Mouse (Mus musculus): Measurements from ENCODE around the gene Rnf41. TPM values are rescaled to one million over a fixed set of nuclear protein-coding genes. Genes with fewer than 3 reads are reported as not detected.

Rnf41 gene
- polyA plus RNA-seq, 1 experiment = 17.0 TPM

DNA sequence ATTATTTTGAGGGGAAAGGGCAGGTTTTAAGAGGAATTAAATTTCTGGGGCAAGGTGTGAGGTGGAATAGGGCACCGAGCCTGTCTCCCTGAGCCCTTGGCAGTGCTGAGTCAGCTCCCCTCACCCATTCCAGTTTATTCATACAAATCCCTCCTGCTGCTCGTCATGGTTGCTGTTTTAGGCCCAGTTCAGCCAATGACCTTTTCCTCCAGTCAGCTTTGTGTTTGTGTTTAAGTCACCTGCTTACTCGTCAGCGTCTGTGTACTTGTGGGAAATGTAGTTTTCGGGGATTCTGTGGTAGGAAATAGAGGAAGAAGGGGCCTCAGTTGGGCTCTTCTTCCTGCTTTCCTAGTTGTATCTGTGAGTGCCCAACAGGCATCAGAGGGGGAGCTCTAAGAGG lies 77.9 kb downstream of the Rnf41 start:
- no peak for TF ChIP-seq GATA1 (IDR thresholded peaks at IDR 0.05; ENCODE audit: borderline replicate concordance, low read length)
- TF ChIP-seq FLI1 (IDR thresholded peaks at IDR 0.05; ENCODE audit: low read length) = no peak

DNA sequence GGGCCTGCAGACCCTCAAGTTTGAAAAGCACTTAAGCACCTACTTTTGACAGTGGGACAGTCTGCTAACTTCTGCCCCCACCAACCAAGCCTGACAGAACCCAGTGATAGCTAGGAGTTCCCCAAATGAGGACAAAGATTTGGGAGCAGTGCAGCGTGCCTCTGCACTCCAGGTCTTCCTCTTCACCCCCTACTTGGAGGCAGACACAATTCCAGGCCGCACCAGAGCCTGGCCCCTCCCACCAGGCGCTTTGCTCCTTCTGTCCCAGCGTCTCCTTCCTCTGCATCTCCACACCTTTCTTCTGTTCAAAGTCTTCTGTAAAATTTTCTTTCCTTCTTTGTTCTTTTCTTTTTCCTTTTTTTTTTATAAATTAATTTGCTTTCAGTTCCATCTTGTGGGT lies 78.3 kb downstream of the Rnf41 start:
- Histone ChIP-seq H3K4me3 (replicated peaks) (no peak overlapping the region), H3K9me3 (no peaks in the 10 kb centered on the region), H3K4me1 (peaks cover 49% of the 10 kb centered on the region), H3K36me3 (replicated peaks; ENCODE audit: low read length) (peaks cover 73% of the 10 kb centered on the region), H3K27me3 (replicated peaks) (no peaks in the 10 kb centered on the region)
- TF ChIP-seq FLI1 (IDR thresholded peaks at IDR 0.05; ENCODE audit: low read length) (no peak), GATA1 (IDR thresholded peaks at IDR 0.05; ENCODE audit: borderline replicate concordance, low read length) (no peak)

More for the DNA sequence above, 77.9 kb downstream of the Rnf41 start:
- no peak overlapping the region for H3K4me3 ChIP-seq (replicated peaks)
- H3K9me3 ChIP-seq = no peaks in the 10 kb centered on the region
- no peaks in the 10 kb centered on the region for H3K27me3 ChIP-seq (replicated peaks)
- H3K36me3 ChIP-seq (replicated peaks; ENCODE audit: low read length) = peaks cover 75% of the 10 kb centered on the region
- peaks cover 45% of the 10 kb centered on the region for H3K4me1 ChIP-seq

- Histone ChIP-seq H3K36me3 (replicated peaks; ENCODE audit: low read length) (peaks cover 70% of the 10 kb centered on the region), H3K4me3 (replicated peaks) (no peak overlapping the region), H3K4me1 (peaks cover 53% of the 10 kb centered on the region), H3K9me3 (no peaks in the 10 kb centered on the region), H3K27me3 (replicated peaks) (no peaks in the 10 kb centered on the region)
- no peak for TF ChIP-seq GATA1 (IDR thresholded peaks at IDR 0.05; ENCODE audit: borderline replicate concordance, low read length)
- no peak for TF ChIP-seq FLI1 (IDR thresholded peaks at IDR 0.05; ENCODE audit: low read length)
These were observed 78.8 kb downstream of the Rnf41 start for GRCm38 (mm10) chr10:128490232-128490631.

DNA sequence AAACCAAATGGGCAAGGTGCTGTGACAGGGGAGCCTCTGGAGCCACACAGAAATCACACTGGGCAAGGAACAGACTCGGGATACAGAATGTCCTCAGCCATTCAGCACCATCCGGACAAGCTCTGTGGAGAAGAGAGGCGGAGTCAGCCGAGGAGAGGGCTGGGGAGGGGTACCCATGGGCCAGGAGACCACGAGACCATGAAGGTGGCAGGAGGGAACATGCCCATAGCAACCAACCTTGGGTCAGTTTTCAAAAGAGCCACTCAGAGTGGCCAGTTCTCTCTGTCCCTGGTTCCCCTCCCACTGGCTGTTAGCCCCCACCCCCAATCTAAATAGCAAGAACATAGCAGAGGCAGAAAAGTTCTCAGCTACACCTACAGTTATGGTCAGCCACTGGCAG lies 79.5 kb downstream of the Rnf41 start:
- TF ChIP-seq GATA1 (IDR thresholded peaks at IDR 0.05; ENCODE audit: borderline replicate concordance, low read length) (no peak), FLI1 (IDR thresholded peaks at IDR 0.05; ENCODE audit: low read length) (no peak)
- Histone ChIP-seq H3K9me3 (no peaks in the 10 kb centered on the region), H3K4me3 (replicated peaks) (peak overlapping the region; percentile 92), H3K36me3 (replicated peaks; ENCODE audit: low read length) (peaks cover 64% of the 10 kb centered on the region), H3K4me1 (peaks cover 60% of the 10 kb centered on the region), H3K27me3 (replicated peaks) (no peaks in the 10 kb centered on the region)

Other genes starting within 250 kb of the Rnf41 start
- 1.6 and 7.6 TPM in 2 replicates for gene Rbms2, start 231.4 kb upstream of the Rnf41 start, polyA plus RNA-seq (2012; ENCODE audit: insufficient read depth, low replicate concordance)
- 1.8 TPM in 1 of 2 replicates, not detected in the other for gene Gls2, start 217.2 kb upstream of the Rnf41 start, polyA plus RNA-seq (2012; ENCODE audit: insufficient read depth, low replicate concordance)
- 0.73 TPM in 1 of 2 replicates, not detected in the other for gene Spryd4, start 199.8 kb upstream of the Rnf41 start, polyA plus RNA-seq (2012; ENCODE audit: insufficient read depth, low replicate concordance)
- not detected in 2 replicates for gene Mip, start 185.8 kb upstream of the Rnf41 start, polyA plus RNA-seq (2012; ENCODE audit: insufficient read depth, low replicate concordance)
- 2.2 and 8.3 TPM in 2 replicates for gene Timeless, start 179.6 kb upstream of the Rnf41 start, polyA plus RNA-seq (2012; ENCODE audit: insufficient read depth, low replicate concordance)
- gene Apon, start 157.6 kb upstream of the Rnf41 start, polyA plus RNA-seq (2012; ENCODE audit: insufficient read depth, low replicate concordance) = not detected in 2 replicates
- gene Apof, start 143.0 kb upstream of the Rnf41 start, polyA plus RNA-seq (2012; ENCODE audit: insufficient read depth, low replicate concordance) = not detected in 2 replicates
- 8.1 and 18.2 TPM in 2 replicates for gene Stat2, start 141.1 kb upstream of the Rnf41 start, polyA plus RNA-seq (2012; ENCODE audit: insufficient read depth, low replicate concordance)
- 0.49 TPM in 1 of 2 replicates, not detected in the other for gene Il23a, start 112.9 kb upstream of the Rnf41 start, polyA plus RNA-seq (2012; ENCODE audit: insufficient read depth, low replicate concordance)
- 0.91 and 1.1 TPM in 2 replicates for gene Pan2, start 108.3 kb upstream of the Rnf41 start, polyA plus RNA-seq (2012; ENCODE audit: insufficient read depth, low replicate concordance)
- gene Cnpy2, start 89.2 kb upstream of the Rnf41 start, polyA plus RNA-seq (2012; ENCODE audit: insufficient read depth, low replicate concordance) = 29.0 and 98.4 TPM in 2 replicates
- 2.6 and 12.1 TPM in 2 replicates for gene Cs, start 73.9 kb upstream of the Rnf41 start, polyA plus RNA-seq (2012; ENCODE audit: insufficient read depth, low replicate concordance)
- gene Coq10a, start 42.7 kb upstream of the Rnf41 start, polyA plus RNA-seq (2012; ENCODE audit: insufficient read depth, low replicate concordance) = 5.0 and 18.0 TPM in 2 replicates
- 18.3 and 19.7 TPM in 2 replicates for gene Ankrd52, start 34.5 kb upstream of the Rnf41 start, polyA plus RNA-seq (2012; ENCODE audit: insufficient read depth, low replicate concordance)
- not detected in 2 replicates for gene Slc39a5, start 10.4 kb upstream of the Rnf41 start, polyA plus RNA-seq (2012; ENCODE audit: insufficient read depth, low replicate concordance)
- gene Nabp2, start 165 bp upstream of the Rnf41 start, polyA plus RNA-seq (2012; ENCODE audit: insufficient read depth, low replicate concordance) = 458 and 1,055 TPM in 2 replicates
- 86.7 and 138 TPM in 2 replicates for gene Smarcc2, start 47.6 kb downstream of the Rnf41 start, polyA plus RNA-seq (2012; ENCODE audit: insufficient read depth, low replicate concordance)
- gene Myl6, start 82.5 kb downstream of the Rnf41 start, polyA plus RNA-seq (2012; ENCODE audit: insufficient read depth, low replicate concordance) = 175 and 2,406 TPM in 2 replicates
- 9.5 and 15.9 TPM in 2 replicates for gene Myl6b, start 87.0 kb downstream of the Rnf41 start, polyA plus RNA-seq (2012; ENCODE audit: insufficient read depth, low replicate concordance)
- gene Esyt1, start 114.2 kb downstream of the Rnf41 start, polyA plus RNA-seq (2012; ENCODE audit: insufficient read depth, low replicate concordance) = 48.5 and 62.5 TPM in 2 replicates
- gene Zc3h10, start 136.1 kb downstream of the Rnf41 start, polyA plus RNA-seq (2012; ENCODE audit: insufficient read depth, low replicate concordance) = 21.5 and 24.2 TPM in 2 replicates
- 1,477 and 10,817 TPM in 2 replicates for gene Rpl41, start 137.6 kb downstream of the Rnf41 start, polyA plus RNA-seq (2012; ENCODE audit: insufficient read depth, low replicate concordance)
- gene Pa2g4, start 154.3 kb downstream of the Rnf41 start, polyA plus RNA-seq (2012; ENCODE audit: insufficient read depth, low replicate concordance) = 407 and 451 TPM in 2 replicates
- 0.08 TPM in 1 of 2 replicates, not detected in the other for gene Erbb3, start 178.0 kb downstream of the Rnf41 start, polyA plus RNA-seq (2012; ENCODE audit: insufficient read depth, low replicate concordance)
- 3,363 and 5,964 TPM in 2 replicates for gene Rps26, start 215.1 kb downstream of the Rnf41 start, polyA plus RNA-seq (2012; ENCODE audit: insufficient read depth, low replicate concordance)
- 0.37 TPM in 1 of 2 replicates, not detected in the other for gene Ikzf4, start 234.3 kb downstream of the Rnf41 start, polyA plus RNA-seq (2012; ENCODE audit: insufficient read depth, low replicate concordance)